Mouse (Mus musculus): ENCODE measurements around the gene Zfp488. TPM values are rescaled to one million over a fixed set of nuclear protein-coding genes. Genes with fewer than 3 reads are reported as not detected.

The Zfp488 gene
- not detected in 2 replicates for polyA plus RNA-seq (2015; fragmentation: Nextera tagmentation; extraction: Ambion mirVana)

GRCm38 (mm10) chr14:33978604-33979059, at the start of gene Zfp488:
TSS of gene Zfp488 (minus strand) at chr14:33978764.

GRCm38 (mm10) chr14:34016381-34016780, 37.8 kb upstream of the Zfp488 start, which contains the start of gene Gm5460:
TSS of gene Gm5460 (plus strand) at chr14:34016758.

GRCm38 (mm10) chr14:34015063-34015462, 36.5 kb upstream of the Zfp488 start, which contains the start of gene Gm30083:
TSS of gene Gm30083 (minus strand) at chr14:34015182.

DNA sequence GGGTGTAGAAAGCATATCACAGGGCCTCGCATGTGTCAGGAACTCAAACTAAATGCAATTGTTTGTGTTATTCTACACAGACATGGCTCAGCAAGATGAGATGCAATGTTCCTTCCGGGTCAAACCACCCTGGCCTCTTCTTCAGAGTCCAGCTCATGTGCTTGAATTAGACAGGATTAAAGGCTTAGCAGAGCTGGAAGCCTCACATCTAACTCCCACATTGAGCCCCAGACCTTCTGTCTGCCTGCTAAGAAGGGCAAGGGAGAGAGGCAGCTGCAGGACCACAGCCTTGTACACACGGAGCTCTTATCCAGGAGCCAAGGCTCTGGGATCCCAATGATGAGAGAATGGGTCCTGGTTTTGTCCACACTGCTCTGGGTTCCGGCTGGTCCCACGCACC, 24.8 kb downstream of the Zfp488 start, which contains the start of gene Rbp3:
Gene Rbp3, plus strand, starts transcription at position 243 of the 400 bp plus-strand sequence.

GRCm38 (mm10) chr14:33940739-33941138, 37.8 kb downstream of the Zfp488 start, which contains the start of gene Gdf2:
TSS of gene Gdf2 (plus strand) at chr14:33941039.

GRCm38 (mm10) chr14:33923168-33924070, 55.1 kb downstream of the Zfp488 start, which contains the start of gene Gdf10:
TSS of gene Gdf10 (plus strand) at chr14:33923587.

Other genes starting within 250 kb of the Zfp488 start
- gene Gdf10, start 55.2 kb downstream of the Zfp488 start, polyA plus RNA-seq (2015; fragmentation: Nextera tagmentation; extraction: Ambion mirVana) = 1.8 and 3.0 TPM in 2 replicates
- gene Gdf2, start 37.7 kb downstream of the Zfp488 start, polyA plus RNA-seq (2015; fragmentation: Nextera tagmentation; extraction: Ambion mirVana) = 0.16 and 0.29 TPM in 2 replicates
- not detected in 2 replicates for gene Rbp3, start 24.8 kb downstream of the Zfp488 start, polyA plus RNA-seq (2015; fragmentation: Nextera tagmentation; extraction: Ambion mirVana)
- not detected in 2 replicates for gene Gm30083, start 36.4 kb upstream of the Zfp488 start, polyA plus RNA-seq (2015; fragmentation: Nextera tagmentation; extraction: Ambion mirVana)
- not detected in 2 replicates for gene Gm5460, start 38.0 kb upstream of the Zfp488 start, polyA plus RNA-seq (2015; fragmentation: Nextera tagmentation; extraction: Ambion mirVana)
- gene Antxrl, start 73.9 kb upstream of the Zfp488 start, polyA plus RNA-seq (2015; fragmentation: Nextera tagmentation; extraction: Ambion mirVana) = not detected in 2 replicates
- gene Anxa8, start 107.2 kb upstream of the Zfp488 start, polyA plus RNA-seq (2015; fragmentation: Nextera tagmentation; extraction: Ambion mirVana) = 2.9 and 4.9 TPM in 2 replicates
- not detected in 2 replicates for gene A630023A22Rik, start 124.0 kb upstream of the Zfp488 start, polyA plus RNA-seq (2015; fragmentation: Nextera tagmentation; extraction: Ambion mirVana)
- 0.08 and 0.16 TPM in 2 replicates for gene Npy4r, start 173.7 kb upstream of the Zfp488 start, polyA plus RNA-seq (2015; fragmentation: Nextera tagmentation; extraction: Ambion mirVana)
- gene Gprin2, start 222.9 kb upstream of the Zfp488 start, polyA plus RNA-seq (2015; fragmentation: Nextera tagmentation; extraction: Ambion mirVana) = 0.06 and 0.22 TPM in 2 replicates
- gene Syt15, start 240.8 kb upstream of the Zfp488 start, polyA plus RNA-seq (2015; fragmentation: Nextera tagmentation; extraction: Ambion mirVana) = 2.3 and 2.4 TPM in 2 replicates

Measured in spleen, postnatal 0 days (tissue).